Mouse (Mus musculus): Measurements from ENCODE around the gene Lix1l. TPM values are rescaled to one million over a fixed set of nuclear protein-coding genes. Genes with fewer than 3 reads are reported as not detected.
A peak's percentile ranks its signal among the peaks of the same experiment; 100 is the strongest.

Lix1l gene
- polyA plus RNA-seq, 1 experiment from 2014 or later = 0.45 TPM

- Histone ChIP-seq H3K27me3 (ENCODE audit: insufficient read depth, low read length) (no peaks in the 10 kb centered on the region), H3K9ac (replicated peaks) (peak overlapping the region; percentile 96), H3K4me1 (ENCODE audit: insufficient read depth) (peaks cover 12% of the 10 kb centered on the region), H3K36me3 (replicated peaks; ENCODE audit: insufficient read depth, low read length) (peaks cover 30% of the 10 kb centered on the region), H3K27ac (ENCODE audit: low read depth) (no peak overlapping the region), H3K9me3 (ENCODE audit: low read length) (no peaks in the 10 kb centered on the region), H3K4me3 (ENCODE audit: low read depth, low read length) (peak overlapping the region; percentile 89), H3K4me2 (ENCODE audit: low read depth, low read length) (peak overlapping the region; percentile 98)
- DNase-seq (peak; percentile 19), ATAC-seq (no peak)
- 54% methylated on average over 11 of the region's 11 CpGs for WGBS (ENCODE audit: insufficient replicate concordance)
- no peak for TF ChIP-seq CTCF (IDR thresholded peaks at IDR 0.05; ENCODE audit: low read depth)
- no peak for TF ChIP-seq EP300 (IDR thresholded peaks at IDR 0.05; ENCODE audit: low read depth)
These were observed 35.5 kb downstream of the Lix1l start for GRCm38 (mm10) chr3:96636448-96636847.

DNA sequence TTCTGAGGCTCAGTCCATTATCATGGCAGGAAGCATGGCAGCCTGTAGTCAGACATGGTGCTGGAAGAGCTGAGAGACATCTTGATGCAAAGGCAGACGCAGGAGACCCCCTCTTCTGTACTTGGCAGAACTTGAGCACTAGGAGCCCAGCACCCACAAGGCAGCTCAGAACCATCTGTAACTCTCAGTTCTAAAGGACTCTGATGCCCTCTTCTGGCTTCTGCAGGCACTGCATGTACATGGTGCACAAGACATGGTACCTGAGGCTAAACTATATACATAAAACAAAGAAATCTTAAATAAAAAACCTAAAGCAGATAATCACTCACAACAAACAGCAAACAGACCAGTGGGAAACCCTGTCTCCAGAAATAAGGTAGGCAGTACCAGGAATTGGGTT lies 38.3 kb downstream of the Lix1l start:
- Histone ChIP-seq H3K9me3 (ENCODE audit: low read length) (no peaks in the 10 kb centered on the region), H3K9ac (replicated peaks) (no peak overlapping the region), H3K4me3 (ENCODE audit: low read depth, low read length) (no peak overlapping the region), H3K27me3 (ENCODE audit: insufficient read depth, low read length) (no peaks in the 10 kb centered on the region), H3K4me2 (ENCODE audit: low read depth, low read length) (no peak overlapping the region), H3K4me1 (ENCODE audit: insufficient read depth) (peaks cover 12% of the 10 kb centered on the region), H3K36me3 (replicated peaks; ENCODE audit: insufficient read depth, low read length) (peaks cover 28% of the 10 kb centered on the region), H3K27ac (ENCODE audit: low read depth) (no peak overlapping the region)
- 71% methylated on average over 1 of the region's 1 CpGs for WGBS (ENCODE audit: insufficient replicate concordance)
- DNase-seq (peak; percentile 76), ATAC-seq (no peak)
- TF ChIP-seq CTCF (IDR thresholded peaks at IDR 0.05; ENCODE audit: low read depth) = peak; percentile 83
- TF ChIP-seq EP300 (IDR thresholded peaks at IDR 0.05; ENCODE audit: low read depth) = no peak

- Histone ChIP-seq H3K4me1 (ENCODE audit: insufficient read depth) (peaks cover 3% of the 10 kb centered on the region; the same call in 1 of the 2 replicates), H3K9me3 (ENCODE audit: low read length) (no peaks in the 10 kb centered on the region), H3K9ac (replicated peaks) (no peak within 1 kb of the TSS), H3K27ac (ENCODE audit: low read depth) (no peak within 1 kb of the TSS), H3K36me3 (replicated peaks; ENCODE audit: insufficient read depth, low read length) (peaks cover 21% of the 10 kb centered on the region), H3K4me3 (ENCODE audit: low read depth, low read length) (no peak within 1 kb of the TSS), H3K4me2 (ENCODE audit: low read depth, low read length) (no peak within 1 kb of the TSS), H3K27me3 (ENCODE audit: insufficient read depth, low read length) (no peaks in the 10 kb centered on the region)
- ATAC-seq (peak; percentile 37; the same call in 1 of the 2 replicates), DNase-seq (peak; percentile 42)
- TF ChIP-seq EP300 (IDR thresholded peaks at IDR 0.05; ENCODE audit: low read depth) = no peak
- peak; percentile 65 for TF ChIP-seq CTCF (IDR thresholded peaks at IDR 0.05; ENCODE audit: low read depth)
- WGBS (ENCODE audit: insufficient replicate concordance) = 77% methylated on average over 7 of the region's 7 CpGs
These were observed 44.2 kb downstream of the Lix1l start, which contains the start of gene Itga10 for GRCm38 (mm10) chr3:96645018-96645649. Gene Itga10, plus strand, starts transcription at chr3:96645584.

DNA sequence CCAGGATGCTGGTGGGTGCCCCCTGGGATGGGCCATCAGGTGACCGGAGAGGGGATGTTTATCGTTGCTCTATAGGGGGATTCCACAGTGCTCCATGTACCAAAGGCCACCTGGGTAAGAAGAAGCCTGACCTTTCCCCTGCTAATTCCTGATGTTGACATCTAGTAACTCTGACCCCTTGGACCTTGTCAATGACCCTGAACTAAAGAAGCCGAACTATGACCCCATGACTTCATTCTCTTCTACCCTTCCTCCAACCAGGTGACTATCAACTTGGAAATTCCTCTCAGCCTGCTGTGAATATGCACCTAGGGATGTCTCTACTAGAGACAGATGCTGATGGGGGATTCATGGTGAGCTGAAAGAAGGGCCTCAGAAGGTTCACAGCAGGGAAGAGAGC lies 46.4 kb downstream of the Lix1l start:
- peaks cover 15% of the 10 kb centered on the region for H3K36me3 ChIP-seq (replicated peaks; ENCODE audit: insufficient read depth, low read length)
- H3K4me1 ChIP-seq (ENCODE audit: insufficient read depth) = peaks cover 3% of the 10 kb centered on the region; the same call in 1 of the 2 replicates
- H3K9me3 ChIP-seq (ENCODE audit: low read length) = no peaks in the 10 kb centered on the region
- H3K4me3 ChIP-seq (ENCODE audit: low read depth, low read length) = no peak overlapping the region
- WGBS (ENCODE audit: insufficient replicate concordance) = 74% methylated on average over 3 of the region's 3 CpGs
- DNase-seq = no peak
- no peak overlapping the region for H3K9ac ChIP-seq (replicated peaks)
- TF ChIP-seq EP300 (IDR thresholded peaks at IDR 0.05; ENCODE audit: low read depth) (no peak), CTCF (IDR thresholded peaks at IDR 0.05; ENCODE audit: low read depth) (no peak)
- H3K27ac ChIP-seq (ENCODE audit: low read depth) = no peak overlapping the region
- ATAC-seq = peak; percentile 85
- H3K4me2 ChIP-seq (ENCODE audit: low read depth, low read length) = no peak overlapping the region
- H3K27me3 ChIP-seq (ENCODE audit: insufficient read depth, low read length) = no peaks in the 10 kb centered on the region

GRCm38 (mm10) chr3:96660901-96661300 lies 60.0 kb downstream of the Lix1l start:
- no peaks in the 10 kb centered on the region for H3K27me3 ChIP-seq (ENCODE audit: insufficient read depth, low read length)
- DNase-seq (no peak), ATAC-seq (no peak)
- no peak overlapping the region for H3K4me3 ChIP-seq (ENCODE audit: low read depth, low read length)
- no peaks in the 10 kb centered on the region for H3K9me3 ChIP-seq (ENCODE audit: low read length)
- H3K4me1 ChIP-seq (ENCODE audit: insufficient read depth) = peaks cover 7% of the 10 kb centered on the region
- no peak overlapping the region for H3K9ac ChIP-seq (replicated peaks)
- H3K36me3 ChIP-seq (replicated peaks; ENCODE audit: insufficient read depth, low read length) = no peaks in the 10 kb centered on the region
- H3K4me2 ChIP-seq (ENCODE audit: low read depth, low read length) = no peak overlapping the region
- no peak overlapping the region for H3K27ac ChIP-seq (ENCODE audit: low read depth)
- WGBS (ENCODE audit: insufficient replicate concordance) = 55% methylated on average over 2 of the region's 2 CpGs
- no peak for TF ChIP-seq EP300 (IDR thresholded peaks at IDR 0.05; ENCODE audit: low read depth)
- TF ChIP-seq CTCF (IDR thresholded peaks at IDR 0.05; ENCODE audit: low read depth) = no peak

- no peaks in the 10 kb centered on the region for H3K27me3 ChIP-seq (ENCODE audit: insufficient read depth, low read length)
- WGBS (ENCODE audit: insufficient replicate concordance) = 68% methylated on average over 8 of the region's 8 CpGs
- H3K27ac ChIP-seq (ENCODE audit: low read depth) = no peak overlapping the region
- H3K36me3 ChIP-seq (replicated peaks; ENCODE audit: insufficient read depth, low read length) = no peaks in the 10 kb centered on the region
- H3K4me2 ChIP-seq (ENCODE audit: low read depth, low read length) = no peak overlapping the region
- TF ChIP-seq CTCF (IDR thresholded peaks at IDR 0.05; ENCODE audit: low read depth) (no peak), EP300 (IDR thresholded peaks at IDR 0.05; ENCODE audit: low read depth) (no peak)
- H3K9me3 ChIP-seq (ENCODE audit: low read length) = no peaks in the 10 kb centered on the region
- H3K4me3 ChIP-seq (ENCODE audit: low read depth, low read length) = no peak overlapping the region
- ATAC-seq (no peak), DNase-seq (no peak)
- peaks cover 7% of the 10 kb centered on the region for H3K4me1 ChIP-seq (ENCODE audit: insufficient read depth)
- H3K9ac ChIP-seq (replicated peaks) = no peak overlapping the region
These were observed 61.9 kb downstream of the Lix1l start for GRCm38 (mm10) chr3:96662731-96663316.

Data from liver, postnatal 0 days (tissue).